Mouse (Mus musculus): ENCODE measurements around the gene Lrrc8c. TPM values are rescaled to one million over a fixed set of nuclear protein-coding genes. Genes with fewer than 3 reads are reported as not detected.

The Lrrc8c gene
- total RNA-seq, 2 experiments from 2014 or later = 26.7 to 29.9 TPM

DNA sequence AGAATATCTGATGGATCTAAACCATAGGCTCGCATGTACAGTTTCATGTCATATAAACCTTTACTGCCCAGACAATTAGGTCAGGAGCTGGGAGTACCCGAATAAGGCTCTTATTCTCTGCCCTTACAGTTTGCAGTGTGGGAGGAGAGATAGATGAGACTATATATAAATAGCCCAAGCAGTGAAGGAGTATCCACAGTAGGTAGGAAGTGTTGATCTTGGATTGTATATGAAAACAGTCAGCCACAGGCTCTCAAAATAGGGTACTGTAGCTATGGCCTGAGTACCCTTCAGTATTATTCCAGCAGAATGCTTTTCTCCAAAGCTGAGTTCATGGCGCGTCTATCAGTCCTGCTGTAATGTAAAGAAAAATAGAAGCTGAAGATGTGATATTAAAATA is 27.9 kb downstream of the Lrrc8c start:
- no peak for DNase-seq

DNA sequence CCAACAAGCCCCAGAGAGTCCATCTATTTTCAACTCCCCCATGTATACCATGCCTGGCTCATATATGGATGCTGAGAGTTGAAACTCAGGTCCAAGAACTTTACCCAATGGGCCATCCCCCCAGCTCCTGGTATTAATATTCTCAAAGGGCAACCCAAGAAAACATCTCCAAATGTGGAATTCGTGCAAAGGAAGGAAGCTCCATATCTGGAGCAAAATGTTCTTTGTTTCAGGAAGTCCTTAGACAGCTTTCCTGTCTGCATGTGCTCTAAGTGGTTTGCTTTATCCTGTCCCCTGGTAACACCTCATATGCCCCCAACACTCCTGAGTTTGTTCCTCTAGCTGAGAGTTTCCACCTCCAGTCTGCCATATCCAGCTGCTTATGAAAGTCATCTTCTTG is 32.6 kb downstream of the Lrrc8c start:
- DNase-seq = peak in 1 of 2 experiments; percentile 36

DNA sequence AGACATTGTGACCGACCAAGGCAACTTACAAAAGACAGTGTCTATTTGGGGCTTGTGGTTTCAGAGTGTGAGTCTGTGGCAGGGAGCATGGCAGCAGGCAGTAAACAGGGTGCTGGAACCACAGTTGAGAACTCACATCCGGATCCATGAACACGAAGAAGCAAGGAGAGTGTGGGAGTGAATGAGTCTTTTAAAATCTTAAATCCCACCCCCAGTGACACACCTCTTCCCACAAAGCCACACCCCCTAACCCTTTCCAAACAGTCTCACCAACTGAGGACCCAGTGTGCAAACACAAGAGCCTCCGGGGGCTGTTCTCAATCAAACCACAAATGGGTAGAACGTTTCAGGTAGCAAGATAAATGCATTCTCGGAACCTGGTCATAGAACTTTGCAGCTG is 37.1 kb downstream of the Lrrc8c start:
- no peak for DNase-seq

DNA sequence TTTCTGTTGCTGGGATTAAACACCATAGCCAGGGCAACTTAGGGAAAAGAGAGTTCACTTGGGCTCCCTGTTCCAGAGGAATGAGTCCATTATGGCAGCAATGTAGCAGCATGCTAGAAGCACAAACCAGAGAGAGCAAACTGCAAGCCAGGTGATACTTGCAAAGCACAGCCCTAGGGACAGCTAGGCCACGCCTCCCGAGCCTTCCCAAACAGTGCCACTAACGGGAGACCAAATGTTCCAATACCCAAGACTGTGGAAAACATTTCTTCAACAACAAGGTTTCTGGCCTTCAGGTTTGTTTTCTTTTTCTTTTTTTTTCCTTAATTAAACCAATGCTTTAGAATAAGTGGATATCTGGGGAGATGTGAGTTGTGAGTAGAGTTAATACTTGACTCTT is 38.2 kb downstream of the Lrrc8c start:
- no peak for DNase-seq

DNA sequence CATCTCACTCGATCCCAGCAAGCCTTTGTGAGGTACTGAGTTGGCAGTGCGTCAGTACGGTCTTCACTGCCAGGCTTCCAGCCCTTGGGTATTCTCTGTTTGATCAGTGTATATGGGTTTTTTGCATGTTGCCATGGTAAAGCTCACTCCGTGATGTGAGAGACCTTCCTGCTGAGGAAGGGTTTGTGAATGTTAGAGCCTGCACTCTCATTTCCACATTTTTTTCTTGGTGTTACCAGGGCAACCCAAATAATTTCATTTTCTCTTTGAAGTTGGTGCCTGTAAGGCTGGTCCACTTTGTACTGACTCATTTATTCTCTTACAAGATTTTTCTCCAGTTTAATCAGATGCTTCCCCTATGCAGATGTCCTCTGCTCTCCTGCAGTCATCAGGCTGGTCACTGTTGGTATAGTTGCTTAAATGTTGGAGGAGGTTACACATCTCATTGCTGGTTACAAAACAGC is 38.6 kb downstream of the Lrrc8c start:
- peak in 1 of 2 experiments; percentile 27 for DNase-seq

DNA sequence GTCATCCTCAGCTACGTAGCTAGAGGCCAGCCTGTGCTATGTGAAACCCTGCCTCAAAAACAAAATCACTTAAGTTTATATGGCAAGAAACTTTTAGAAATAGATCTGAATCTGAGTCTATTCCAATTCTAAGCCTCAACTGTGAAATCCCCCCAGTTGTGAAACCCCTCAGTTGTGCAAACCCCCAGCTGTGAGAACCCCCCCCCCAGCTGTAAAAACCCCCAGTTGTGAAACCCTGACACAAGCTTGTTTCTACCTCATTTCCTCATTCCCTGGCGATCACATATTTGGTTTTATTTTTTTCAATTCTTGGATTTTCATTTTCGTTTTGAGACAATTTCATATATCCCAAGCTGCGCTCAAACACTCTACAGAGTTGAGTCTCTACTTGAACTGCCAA is 39.3 kb downstream of the Lrrc8c start:
- no peak for DNase-seq

DNA sequence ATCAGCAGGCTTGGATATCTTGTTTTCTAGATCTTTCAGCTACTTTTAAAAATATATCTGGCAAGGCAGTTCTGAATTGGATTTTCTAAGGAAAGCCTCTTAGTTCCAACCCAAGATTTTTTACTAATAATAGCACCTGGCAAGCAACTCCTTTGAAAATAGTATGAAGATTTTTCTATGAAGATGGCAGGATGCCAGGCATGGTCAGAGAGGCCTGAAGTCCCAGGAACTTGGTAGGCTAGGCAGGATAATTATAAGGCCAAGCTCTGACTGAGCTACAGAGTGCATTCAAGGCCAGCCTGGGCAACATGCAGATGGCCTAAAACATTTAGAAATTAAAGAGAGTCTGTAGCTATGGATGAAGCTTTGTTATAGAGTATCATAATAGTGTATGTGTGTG is 42.7 kb downstream of the Lrrc8c start:
- DNase-seq = peak; percentile 30 to 38

DNA sequence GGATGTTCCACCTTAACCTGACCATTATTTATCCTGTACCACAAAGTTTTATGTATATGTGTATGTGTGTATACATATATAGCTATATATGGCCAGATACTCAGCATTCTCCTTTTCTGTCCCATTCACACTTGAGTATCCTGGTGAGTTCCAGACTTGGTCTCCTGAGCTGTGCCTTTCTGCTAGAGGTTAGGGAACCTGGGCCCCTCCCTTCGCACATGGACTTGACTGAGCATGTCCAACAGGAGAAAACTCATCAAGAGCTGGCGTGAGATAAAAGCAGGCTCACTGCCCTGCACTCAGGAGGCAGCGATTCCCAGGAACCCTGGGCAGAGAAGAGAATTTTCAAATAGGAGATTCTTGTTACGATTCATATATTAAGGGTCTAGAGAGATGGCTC is 45.6 kb downstream of the Lrrc8c start:
- DNase-seq = no peak

DNA sequence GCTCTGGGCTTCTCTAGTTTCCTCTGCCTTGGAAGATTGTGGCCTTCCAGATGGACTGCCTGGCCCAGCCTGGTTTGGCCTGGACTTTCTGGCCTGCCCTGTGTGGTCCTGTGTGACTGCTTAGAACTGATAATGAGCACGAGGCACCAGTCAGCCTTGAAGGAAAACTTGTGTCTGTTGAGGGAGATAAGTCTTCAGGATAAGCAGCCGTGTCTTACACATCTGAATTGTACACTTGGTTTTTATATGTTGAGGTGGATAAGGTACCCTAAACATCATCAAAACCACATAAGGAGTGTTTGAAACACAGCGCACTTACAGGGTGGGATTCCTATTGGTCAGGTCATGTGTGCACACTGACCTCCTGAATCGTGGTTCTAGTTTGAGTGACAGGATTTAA is 46.6 kb downstream of the Lrrc8c start:
- DNase-seq = no peak

DNA sequence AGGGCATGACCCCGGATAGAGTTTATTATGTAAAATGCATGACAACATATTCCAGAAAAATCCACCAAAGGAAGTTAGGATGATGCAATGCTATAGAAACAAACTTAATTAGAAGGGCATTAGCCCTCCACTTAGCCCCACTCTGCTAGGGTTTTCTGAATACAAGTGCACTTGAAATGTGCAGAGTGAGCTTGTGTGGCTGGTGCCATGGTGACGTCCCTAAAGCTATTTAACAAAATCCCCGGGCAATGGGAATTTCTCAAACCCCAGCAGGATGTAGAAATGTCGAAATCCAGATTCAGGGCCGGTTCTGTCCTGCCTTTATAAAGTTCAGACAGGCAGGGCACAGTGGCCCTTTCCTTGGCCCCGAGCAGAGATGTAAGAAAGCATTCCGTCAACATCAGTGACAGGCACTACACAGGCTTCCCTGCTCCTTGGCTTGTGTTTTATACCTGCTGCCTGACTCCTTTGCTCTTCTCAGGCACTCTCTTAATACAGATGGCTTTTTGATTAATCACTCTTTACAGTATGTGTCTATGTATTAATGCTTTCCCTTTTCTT is 47.7 kb downstream of the Lrrc8c start:
- DNase-seq = no peak

DNA sequence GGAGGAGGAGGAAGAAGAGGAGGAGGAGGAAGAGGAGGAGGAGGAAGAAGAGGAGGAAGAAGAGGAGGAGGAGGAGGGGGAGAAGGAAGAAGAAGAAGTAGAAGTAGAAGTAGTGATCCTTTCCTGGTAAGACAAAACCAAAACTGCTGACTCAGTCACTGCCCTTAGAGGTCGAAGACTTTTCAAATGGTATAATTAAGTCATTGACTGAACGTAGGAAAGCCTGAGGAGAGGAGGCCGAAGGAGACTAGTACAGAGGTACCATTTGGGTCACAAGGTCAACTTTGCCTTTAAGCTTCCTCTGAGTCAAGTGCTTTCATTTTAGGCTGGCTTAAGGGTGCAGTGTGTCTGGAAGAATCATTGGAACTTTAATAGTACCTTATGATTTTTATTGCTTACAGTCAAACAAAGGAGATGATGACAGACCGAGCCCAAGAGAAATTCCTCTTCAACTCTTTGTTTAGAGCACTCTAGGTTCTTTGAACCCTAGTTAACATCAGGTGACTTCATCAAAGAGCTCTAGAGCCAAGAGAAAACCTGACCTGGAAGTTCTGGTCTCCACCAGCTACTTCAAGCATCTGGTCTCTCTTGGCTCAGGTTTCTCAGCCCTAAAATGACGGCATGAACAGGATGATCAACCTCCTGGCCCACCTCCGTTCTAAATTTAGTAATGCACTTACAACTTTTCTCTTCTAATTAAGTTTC is 49.0 kb downstream of the Lrrc8c start:
- DNase-seq = peak in 1 of 2 experiments; percentile 54

DNA sequence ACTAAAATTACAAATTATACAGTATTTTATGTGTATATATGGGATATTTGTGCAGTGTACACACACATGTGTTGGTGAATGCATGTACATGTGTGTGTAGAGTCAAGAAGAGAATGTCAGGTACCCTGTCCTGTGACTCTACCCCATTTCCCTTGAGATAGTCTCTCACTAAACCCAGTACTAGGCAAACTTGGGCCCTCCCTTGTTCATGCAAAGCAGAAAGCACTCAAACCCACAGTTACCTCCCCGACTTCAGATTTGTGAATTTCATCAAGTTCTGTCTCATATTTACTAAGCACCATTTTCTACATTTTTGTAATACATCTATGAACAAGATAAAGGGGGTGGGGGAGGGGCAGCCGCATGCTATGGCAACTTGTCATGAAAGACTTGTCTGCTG is 50.0 kb downstream of the Lrrc8c start:
- no peak for DNase-seq

DNA sequence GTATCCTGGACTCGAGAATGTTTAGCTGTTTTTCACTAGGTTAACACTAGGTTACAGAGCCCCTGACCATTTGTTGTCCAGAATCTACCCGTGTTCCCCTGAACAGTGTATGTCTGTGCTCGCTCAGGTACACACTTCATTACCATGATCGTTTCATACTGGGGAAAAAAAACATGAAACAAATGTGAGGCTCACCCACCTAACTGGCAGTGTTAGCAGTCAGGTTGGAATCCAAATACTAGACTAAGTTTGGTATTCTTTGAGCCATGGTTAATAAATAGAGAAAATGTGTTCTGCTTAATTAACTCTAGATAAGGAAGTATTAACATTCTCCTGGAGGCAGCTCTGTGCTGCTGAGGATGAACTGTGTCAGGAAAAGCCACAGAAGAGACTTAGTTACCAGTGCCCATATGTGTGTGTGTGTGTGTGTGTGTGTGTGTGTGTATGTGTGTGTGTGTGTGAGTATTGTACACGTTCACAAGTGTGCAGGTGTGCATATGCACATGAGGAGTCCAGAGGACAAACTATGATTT is 53.0 kb downstream of the Lrrc8c start:
- DNase-seq = no peak

DNA sequence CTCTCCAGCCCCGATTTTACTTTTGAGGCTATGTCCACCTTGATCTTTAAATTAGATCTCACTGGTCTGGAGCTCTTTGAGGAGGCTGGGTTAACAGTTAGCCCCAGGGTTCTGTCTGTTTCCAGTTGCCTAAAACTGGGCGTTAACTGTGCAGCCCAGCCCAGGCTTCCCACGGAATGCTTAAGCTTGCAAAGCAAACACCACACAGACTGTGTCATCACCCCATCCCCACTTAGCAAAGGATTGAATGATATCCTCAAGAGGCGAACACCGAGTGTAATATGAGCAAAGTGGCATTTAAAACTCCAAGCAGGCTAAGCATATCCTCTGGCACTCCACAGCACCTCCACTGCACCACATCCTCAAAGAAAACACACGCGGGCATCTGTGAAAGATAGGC is 53.7 kb downstream of the Lrrc8c start:
- DNase-seq = no peak

DNA sequence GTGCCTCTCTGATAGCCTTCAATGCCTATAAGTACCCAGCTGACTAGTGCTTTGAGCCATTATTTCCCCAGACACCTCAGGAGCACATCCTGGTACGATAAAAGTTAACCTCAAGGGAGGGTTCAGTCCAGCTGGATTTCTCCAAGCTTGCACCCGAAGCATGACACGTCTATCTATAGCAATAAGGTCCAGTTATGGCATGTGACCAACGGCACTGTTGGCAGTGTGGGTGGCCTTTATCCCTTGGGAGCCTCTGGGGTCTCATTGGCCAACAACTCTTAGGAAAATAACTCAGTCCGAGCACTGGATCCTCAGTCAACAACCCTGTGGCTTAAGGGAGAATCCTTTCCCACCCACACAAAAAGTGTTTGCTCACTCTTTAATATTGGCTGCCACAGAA is 55.6 kb downstream of the Lrrc8c start:
- no peak for DNase-seq

DNA sequence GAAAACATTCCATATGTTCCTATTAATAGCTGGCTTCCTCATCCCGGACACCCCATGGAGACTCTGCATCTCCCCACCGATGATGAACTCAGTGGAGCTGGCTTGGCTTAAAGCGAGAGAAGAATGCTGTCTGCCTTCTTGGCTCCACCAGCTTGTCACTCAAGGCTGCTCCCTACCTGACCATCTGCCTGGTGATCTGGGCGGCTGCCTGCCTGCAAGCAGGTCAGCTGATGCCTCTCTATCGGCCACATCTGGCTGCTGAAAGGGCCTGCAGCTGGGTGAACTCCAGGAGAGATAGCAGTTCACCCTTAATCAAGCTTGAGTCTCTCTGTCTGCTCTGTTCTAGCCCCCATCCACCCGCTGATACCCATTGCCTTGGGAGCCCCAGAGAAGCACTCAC is 56.7 kb downstream of the Lrrc8c start:
- no peak for DNase-seq

DNA sequence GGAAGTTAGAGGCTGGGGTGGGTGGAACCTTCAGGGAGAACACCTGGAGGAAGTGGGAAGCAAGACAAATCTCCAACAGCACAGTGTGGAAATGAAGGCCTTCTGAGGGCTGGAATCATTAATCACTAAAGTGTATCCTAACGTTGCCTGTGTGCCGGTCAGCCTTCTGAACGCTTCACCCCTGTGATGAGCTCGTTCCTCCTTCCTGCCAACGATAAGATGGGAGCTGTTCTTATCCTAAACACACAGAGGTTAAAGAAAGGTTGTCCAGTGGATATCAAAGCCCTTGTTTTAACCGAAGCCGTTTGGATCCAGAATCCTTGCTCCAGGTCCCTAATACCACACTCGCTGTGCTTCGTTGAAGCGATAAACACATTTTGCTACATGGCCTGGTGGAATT is 61.7 kb downstream of the Lrrc8c start:
- DNase-seq = no peak

DNA sequence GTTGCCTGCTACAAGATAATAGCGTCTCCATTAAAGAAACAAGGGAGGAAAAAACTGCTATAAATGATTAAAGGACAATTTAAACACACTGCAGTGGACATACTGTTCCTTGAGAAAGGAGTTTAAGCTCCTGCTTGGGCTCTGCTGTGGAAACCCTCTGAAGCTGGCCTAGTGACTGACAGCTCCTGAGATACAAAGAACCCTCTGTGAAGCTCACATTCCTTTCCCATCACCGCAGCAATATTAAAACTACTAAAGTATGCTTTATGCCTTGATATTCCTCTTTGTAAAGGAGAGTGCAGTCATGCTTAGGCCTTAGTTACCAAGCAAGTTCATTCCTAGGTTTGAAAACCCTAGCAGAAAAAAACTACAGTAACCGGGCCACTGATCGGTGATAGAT is 66.7 kb downstream of the Lrrc8c start:
- no peak for DNase-seq

DNA sequence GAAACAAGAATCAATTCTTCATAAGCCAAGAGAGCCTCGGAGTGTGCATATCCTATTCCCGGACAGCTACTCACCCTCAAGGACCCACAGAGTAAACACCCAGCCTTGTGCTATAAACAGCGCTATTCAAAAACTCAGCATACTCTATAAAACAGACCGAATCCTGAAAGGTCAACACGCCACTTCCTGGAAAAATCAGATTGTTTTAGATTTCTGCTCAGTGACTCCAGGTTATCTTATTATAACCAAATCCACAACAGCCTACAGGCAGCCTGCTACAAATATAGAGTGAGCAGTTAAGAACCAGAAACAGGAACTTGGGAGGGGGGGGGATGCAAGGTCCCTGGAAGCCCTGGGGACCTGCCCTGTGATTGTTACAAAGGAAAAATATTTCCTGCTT is 67.5 kb downstream of the Lrrc8c start:
- DNase-seq = peak in 1 of 2 experiments; percentile 60

DNA sequence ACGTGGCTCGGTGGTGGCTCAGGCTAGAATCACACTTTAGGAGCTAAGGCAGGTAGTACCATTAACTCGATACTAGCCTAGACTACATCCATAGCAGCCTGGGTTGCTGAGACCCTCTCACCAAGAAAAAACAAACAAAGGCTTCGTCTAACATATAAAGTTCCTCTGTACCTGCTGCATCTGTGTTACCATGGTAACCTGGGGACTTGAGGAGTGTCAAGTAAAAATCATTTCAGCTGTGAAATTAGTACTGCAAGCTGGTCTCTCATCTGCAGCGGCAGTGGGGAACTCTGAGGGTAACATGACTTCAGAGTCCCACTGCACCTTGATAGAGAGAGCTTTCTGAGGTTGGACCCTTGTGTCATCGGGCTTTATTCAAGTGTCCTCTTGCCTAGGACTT is 68.3 kb downstream of the Lrrc8c start:
- no peak for DNase-seq

DNA sequence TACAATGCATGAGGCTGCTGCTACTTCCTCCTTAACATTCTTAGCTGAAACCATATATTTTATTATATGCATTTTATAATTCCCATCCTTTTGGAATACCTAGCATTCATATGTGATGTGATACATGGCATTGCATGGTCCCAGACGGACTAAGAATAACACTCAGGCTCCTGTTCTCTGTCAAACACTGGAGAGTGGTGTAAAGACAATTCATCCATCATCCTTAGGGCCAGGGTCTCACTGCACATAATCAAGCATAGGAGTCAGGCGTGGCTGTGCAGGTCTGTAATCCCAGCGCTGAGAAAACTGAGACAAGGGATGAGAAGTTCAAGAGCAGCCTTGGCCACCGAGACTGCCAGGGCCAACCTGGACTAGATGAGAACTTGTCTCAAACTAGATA is 69.5 kb downstream of the Lrrc8c start:
- DNase-seq = no peak

DNA sequence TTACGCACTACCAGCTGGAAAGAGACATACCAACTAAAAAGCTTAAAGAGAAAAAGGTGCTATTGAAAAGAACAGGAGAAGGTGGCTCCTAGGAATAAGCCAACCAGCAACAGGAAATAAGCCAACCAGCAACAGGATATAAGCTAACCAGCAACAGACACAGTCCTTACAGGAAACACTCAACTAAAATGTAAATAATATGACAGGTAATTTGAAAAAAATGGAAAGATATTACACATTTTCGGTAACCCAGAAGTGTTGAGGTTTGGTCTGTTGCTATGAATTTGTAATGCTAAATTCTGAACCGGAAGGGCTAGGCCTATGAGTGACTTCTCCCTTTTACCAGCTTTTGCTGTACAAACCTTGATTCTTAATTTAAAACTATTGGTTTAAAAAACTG is 69.9 kb downstream of the Lrrc8c start:
- no peak for DNase-seq

DNA sequence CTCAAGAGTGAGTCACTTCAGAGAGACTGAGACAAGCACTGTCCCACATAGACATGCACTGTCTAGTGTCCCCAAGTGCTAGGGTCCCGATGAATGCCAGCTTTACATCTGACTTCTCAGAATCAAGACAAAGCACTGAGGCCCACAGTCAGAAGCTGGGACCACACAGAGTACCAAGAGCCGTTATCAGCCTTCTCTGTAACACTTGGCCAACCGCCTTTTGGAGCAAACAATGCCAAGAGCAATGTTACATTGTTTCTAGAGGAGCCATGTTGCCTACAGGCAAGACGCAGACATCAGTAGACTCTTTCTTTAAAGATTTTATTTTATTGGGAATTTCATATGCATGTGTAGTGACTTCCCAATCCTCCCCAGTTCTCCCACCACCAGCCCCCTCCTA is 73.2 kb downstream of the Lrrc8c start:
- DNase-seq = no peak

DNA sequence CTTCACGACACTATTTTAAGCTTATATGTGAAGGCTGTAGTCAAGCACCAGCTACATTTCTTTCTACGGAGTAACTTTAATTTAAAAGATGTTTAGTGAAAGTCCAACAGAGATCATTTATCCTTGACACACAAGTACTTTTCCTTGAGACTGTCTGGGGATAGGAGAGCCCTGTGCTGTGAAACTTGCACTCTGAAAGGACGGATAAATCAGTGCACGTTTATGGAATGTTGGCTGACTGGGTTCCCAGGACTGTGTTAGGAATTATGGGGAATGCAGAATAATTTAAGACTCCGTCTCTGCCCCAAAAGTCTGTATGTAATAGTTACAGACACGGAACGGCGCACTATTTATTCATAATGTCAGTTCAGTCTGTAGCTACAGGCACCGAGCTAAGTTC is 74.4 kb downstream of the Lrrc8c start:
- no peak for DNase-seq
